Mouse (Mus musculus) cerebellum, postnatal 4 days (tissue): ENCODE results near the gene Cd72.

Experiments
- DNase-seq, 2 experiments: peaks; one replicate each; pipeline ENCODE4 v3.0.0; 2022; ENCODE audit warnings: low spot score in 2 of 2, mixed read lengths in 1 of 2

Gene Cd72

DNA sequence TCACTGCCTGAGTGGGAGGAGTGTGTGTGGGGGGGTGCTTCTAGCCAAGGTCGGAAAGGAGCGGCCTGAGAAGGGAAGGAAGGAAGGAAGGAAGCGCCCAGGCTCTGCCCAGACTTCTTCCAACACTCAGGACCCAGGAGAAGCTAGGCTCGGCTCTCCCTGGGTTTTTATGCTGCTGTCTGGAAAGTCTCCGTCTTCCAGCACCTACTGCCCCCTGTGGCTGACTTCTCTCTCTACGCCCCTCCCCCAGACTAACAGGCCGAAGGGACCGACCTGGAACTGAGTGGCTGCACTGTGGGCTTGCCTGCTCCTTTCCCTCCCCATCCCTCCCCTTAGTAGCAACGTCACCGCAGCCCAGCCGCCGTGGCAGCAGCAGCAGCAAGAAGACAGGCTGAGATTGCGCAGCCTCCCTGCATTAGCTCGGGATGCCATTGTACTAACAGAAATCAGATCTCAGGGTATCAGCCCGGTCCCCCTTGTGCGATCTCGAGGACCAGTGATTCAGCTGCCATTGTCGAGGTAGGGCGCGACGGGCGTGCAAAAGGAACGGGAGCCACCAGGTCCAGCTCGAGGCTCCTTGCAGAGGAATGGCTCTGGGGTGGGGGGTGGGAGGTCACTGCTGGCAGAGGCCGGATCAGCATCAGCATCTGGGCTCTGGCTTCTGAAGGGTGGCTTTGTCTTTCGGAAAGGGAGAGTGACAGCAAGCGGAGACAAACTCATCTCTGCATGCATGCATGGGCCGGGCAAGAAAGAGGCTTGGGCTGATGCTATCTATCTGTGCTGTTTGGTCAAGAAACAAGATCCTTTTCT, 48.1 kb downstream of the Cd72 start:
- peak in 1 of 2 experiments; percentile 65 for DNase-seq

DNA sequence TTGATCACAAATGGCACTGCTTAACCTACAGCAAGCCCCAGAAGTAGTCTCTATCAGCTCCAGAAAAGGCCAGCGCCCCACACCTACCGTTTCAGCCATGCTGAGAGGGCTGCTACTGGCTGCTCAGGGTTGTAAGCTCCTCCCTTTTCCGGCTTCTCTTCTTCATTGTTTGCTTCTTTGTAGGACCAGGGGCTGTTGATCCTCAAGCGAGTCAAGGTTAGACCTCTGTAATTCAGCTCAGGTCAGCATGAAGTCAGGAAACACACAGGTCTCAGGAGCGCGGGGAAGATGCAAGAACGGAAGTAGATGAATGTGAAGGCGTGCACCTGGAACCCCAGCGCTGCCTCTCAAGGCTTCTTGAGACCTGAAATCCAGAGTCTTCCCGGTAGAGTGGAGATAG, 49.7 kb downstream of the Cd72 start:
- no peak for DNase-seq

DNA sequence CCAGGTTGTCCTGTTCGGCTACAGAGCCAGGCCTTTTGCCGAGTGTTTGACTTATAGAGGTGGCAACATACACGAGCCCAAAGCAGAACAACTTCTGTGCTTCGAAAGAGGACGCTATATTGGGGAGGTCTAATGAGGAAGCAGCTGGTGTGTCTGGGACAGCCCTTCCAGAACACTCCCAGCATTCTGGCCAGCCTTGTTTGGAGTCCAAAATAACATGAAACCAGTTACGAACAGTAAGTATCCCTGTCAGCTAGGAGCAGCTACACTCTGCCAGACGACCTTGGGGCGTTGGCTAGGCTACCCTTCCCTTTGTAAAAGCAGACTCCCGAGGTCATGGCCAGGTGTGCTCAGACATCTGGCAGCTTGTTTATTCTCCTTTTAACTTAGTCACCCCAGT, 52.2 kb downstream of the Cd72 start:
- DNase-seq, result no peak

DNA sequence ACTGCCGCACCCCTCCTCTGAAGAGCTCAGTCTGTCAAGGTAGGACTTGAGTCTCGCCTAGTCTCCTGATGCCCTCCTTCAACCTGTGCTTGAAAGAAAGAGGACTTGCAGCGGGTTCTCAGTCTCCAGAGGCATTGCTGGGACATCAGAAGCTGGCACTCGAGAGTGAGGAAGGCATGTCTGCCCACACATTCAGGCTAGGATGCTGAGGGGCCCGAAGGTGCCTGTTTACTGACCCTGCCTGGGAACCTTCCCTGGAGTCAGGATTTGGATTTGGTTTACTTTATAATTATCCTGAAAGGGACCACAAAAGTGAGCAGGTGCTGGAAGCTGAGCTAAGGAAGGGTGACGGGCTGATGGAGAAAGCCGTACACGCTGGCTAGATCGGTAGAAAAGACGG, 52.9 kb downstream of the Cd72 start:
- no peak for DNase-seq

DNA sequence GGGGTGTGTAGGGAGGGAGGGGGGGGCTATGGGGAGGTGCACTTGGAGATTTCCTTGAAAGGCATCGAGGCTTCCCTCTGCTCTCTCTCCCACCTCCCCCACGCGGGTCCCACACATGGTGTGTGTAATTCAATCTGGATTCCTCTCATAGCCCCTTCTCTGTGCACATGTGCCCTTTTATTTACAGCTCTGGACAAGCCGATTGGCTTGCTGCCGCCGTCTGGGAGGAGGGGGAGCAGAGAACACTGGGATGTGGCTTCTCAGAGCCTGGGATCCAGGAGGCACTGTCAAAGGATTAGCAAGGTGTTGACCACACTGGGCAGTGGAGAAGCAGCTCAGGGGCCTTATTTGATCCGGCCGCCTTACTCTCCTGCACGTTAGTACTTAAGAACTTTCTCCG, 53.5 kb downstream of the Cd72 start:
- no peak for DNase-seq

DNA sequence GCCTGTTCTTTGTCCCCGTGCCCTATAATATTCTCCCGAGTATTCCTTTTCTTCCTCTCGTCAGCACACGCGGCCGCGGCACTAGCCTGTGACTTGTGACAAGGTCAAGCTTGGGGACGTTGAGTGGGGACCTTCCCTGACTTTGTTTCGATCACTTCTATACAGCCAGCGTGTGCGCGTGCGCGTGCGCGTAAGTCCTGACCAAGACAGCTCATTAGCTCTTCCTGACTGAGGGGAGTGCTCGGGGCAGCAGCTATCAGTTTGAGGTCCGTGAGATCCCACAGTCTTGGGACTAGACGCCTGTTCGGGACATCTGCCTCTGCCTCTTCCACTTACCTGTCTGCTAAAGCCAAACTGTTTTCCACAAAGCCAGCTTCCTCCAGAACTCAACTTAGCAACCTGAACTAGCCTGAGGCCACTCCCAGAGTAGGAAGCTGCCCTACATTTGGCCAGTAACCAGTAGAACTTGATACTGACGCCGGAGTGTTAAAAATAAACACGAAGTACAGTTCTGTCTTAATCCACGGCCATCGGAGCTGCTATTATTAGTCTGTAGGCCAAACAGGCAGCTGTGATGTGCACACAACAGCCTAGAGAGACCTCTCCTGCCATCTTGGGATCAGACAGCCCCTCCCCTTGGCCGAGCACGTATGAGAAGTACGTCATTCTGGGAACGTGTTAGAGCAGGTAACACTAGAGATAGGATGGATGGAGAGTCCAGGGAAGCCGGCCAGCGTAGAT, 54.9 kb downstream of the Cd72 start:
- no peak for DNase-seq

DNA sequence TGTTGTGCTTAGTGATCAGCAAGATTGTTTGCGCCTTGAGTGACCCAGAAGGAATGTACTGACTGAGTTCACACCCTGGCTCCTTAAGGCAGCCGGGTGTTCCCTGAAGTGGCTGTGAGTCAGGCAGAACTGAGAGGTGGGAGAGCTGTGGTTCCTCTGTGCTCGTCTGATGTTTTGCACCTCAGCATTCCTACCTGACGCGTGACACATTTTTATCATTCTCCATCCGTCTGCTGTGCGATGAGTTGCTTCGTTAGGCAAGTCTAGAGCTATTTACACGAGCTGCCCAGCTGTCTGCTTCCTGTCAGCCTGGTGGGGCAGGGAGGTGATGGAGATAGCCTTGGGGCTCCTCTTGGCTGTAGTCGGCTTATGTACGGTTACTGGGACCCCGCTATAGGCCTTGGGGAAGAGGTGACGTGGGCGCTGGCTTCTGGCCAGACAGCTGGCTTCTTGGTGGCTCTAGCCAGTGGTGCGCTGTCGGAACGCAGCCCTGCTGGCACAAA, 55.5 kb downstream of the Cd72 start:
- peak in 1 of 2 experiments; percentile 53 for DNase-seq

DNA sequence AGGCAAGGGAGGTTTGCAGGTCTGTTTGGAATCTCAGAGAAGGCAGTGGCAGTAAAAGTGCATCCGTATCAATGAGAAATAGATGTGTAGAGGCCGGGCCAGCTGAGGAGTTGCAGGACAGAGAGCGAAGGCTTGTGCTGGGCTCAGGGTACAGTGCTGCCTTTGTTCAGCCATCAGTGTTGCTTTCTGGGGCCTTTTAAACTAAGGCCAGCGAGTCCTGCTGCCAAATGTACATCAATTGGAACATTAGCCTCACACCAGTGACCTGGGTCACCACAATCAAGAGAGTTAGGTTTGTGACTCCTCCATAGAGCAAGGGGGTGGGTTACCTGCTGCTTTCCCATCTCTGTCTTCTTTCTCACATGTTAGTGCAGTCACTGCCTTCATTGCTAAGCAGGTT, 56.4 kb downstream of the Cd72 start:
- DNase-seq, result no peak
